Comparison of ENCODE assay signal across 7 mouse cellular contexts in the genomic region with DNA sequence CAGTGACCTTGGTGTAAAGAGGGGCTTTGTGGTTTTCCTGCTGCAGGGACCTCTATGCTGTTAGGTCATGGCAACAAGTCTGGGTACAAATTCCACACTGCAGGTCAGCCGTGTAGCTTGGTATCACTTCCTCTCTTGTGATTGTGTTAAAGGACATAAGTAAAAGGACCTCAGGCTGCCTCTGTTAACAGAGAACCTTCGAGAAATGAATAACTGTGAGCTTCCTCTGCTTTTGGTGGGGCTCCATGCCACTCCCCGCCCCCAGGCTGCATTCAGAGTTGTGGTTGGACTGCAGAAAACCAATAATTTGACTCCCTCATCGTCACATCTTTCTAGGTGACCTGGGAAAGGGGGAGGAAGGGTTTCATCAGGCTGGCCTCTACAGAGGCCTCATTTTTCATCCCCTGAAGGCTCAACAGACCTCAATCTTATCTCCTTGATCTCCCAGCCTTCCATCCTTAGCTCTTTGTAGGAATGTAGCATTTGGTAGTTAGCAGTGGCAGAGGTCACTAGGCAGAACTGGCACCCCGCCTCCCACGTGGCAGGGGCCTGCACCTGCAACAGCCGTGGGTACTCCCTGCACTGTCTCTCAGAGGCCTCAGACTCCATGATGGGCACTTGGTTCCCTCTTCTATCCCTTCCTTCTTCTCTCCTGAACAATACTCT. TPM values are rescaled to one million over a fixed set of nuclear protein-coding genes. Genes with fewer than 3 reads are reported as not detected.
DNase-seq lines count a peak whose midpoint lies in the region; ATAC-seq and TF ChIP-seq lines count a peak whose summit lies in the region.

No protein-coding gene starts in this region.

- peak overlapping the region; percentile 87 for H3K27ac ChIP-seq in CH12.LX (ENCODE audit: insufficient read depth, low read depth)
- H3K27ac ChIP-seq in hindbrain, embryonic 13.5 days = no peak overlapping the region

- H3ac ChIP-seq in myocyte (ENCODE audit: control insufficient read depth, insufficient read length) = peak overlapping the region; percentile 5

- peaks cover 18 to 43% of the 10 kb centered on the region in 2 experiments for H3K4me1 ChIP-seq in CH12.LX (ENCODE audit: control insufficient read depth in 1 of 2, insufficient read depth in 2 of 2)
- H3K4me1 ChIP-seq in hindbrain, embryonic 13.5 days (replicated peaks) = peaks cover 20% of the 10 kb centered on the region

- peaks cover 9% of the 10 kb centered on the region; the same call in 1 of the 2 replicates for H3K79me2 ChIP-seq in CH12.LX (replicated peaks; ENCODE audit: control insufficient read depth, extremely low read depth, insufficient read depth, poor library complexity, severe bottlenecking)
- H3K79me2 ChIP-seq in myocyte (ENCODE audit: control insufficient read depth, insufficient read depth) = no peaks in the 10 kb centered on the region

- no peak for TF ChIP-seq RAD21 in CH12.LX (IDR thresholded peaks at IDR 0.05; ENCODE audit: low read depth, low read length)

- H3K9ac ChIP-seq in CH12.LX (ENCODE audit: insufficient read depth, low read depth) = peak overlapping the region; percentile 75
- no peak overlapping the region for H3K9ac ChIP-seq in hindbrain, embryonic 13.5 days

- DNase-seq in CH12.LX (ENCODE audit: extremely low read depth) (peak; percentile 91), NIH3T3 (ENCODE audit: low read depth) (peak; percentile 27), liver (peak; percentile 78)
- no peak for DNase-seq in retina, embryonic 14.5 days (ENCODE audit: low spot score)
- no peak for DNase-seq in ovary, postnatal 10 days (ENCODE audit: low spot score)

- in situ Hi-C loops in CH12.LX (cut with MboI; ENCODE audit: low pct_ligation_motif_present, low pct_unique_long_range_greater_than_20kb, low sequenced_read_pairs) = no loop called here

- H3K36me3 ChIP-seq in CH12.LX (replicated peaks in 1 of 2; ENCODE audit: control insufficient read depth in 1 of 2, insufficient read depth in 1 of 2, low read length in 1 of 2) = peaks cover 13 to 41% of the 10 kb centered on the region in 2 experiments
- no peaks in the 10 kb centered on the region for H3K36me3 ChIP-seq in hindbrain, embryonic 13.5 days
- peaks cover 8% of the 10 kb centered on the region for H3K36me3 ChIP-seq in myocyte (ENCODE audit: control insufficient read depth, insufficient read depth)

- ATAC-seq in hindbrain, embryonic 13.5 days (ENCODE audit: low FRiP score) = no peak

- no peak for TF ChIP-seq CTCF in CH12.LX (conservative IDR thresholded peaks at IDR 0.05 in 1 of 2, IDR thresholded peaks at IDR 0.05 in 1 of 2; ENCODE audit: low read depth in 2 of 2, low read length in 2 of 2)

- dilution Hi-C loops in CH12.LX (cut with MboI; ENCODE audit: extremely low pct_ligation_motif_present, extremely low pct_unique_long_range_greater_than_20kb, low sequenced_read_pairs) = no loop called here

- no peaks in the 10 kb centered on the region for H3K9me3 ChIP-seq in CH12.LX (replicated peaks; ENCODE audit: low read length)
- no peaks in the 10 kb centered on the region for H3K9me3 ChIP-seq in hindbrain, embryonic 13.5 days

- H3K27me3 ChIP-seq in CH12.LX (replicated peaks) (no peaks in the 10 kb centered on the region), myocyte (ENCODE audit: control insufficient read depth, insufficient read depth, insufficient read length) (no peaks in the 10 kb centered on the region)
- no peaks in the 10 kb centered on the region for H3K27me3 ChIP-seq in hindbrain, embryonic 13.5 days

- peak overlapping the region; percentile 66 to 91 (median 80) for H3K4me3 ChIP-seq in CH12.LX (replicated peaks in 1 of 3; ENCODE audit: low read depth in 2 of 3, low read length in 2 of 3, poor library complexity in 1 of 3)
- no peak overlapping the region for H3K4me3 ChIP-seq in hindbrain, embryonic 13.5 days
- peak overlapping the region; percentile 57 for H3K4me3 ChIP-seq in myocyte

- TF ChIP-seq EP300 in CH12.LX (IDR thresholded peaks at IDR 0.05; ENCODE audit: low read length) = peak; percentile 49

- WGBS in hindbrain, embryonic 13.5 days = 78% methylated on average over 7 of the region's 7 CpGs

- H3K4me2 ChIP-seq in CH12.LX (ENCODE audit: insufficient read depth, low read depth, poor library complexity, severe bottlenecking) (peak overlapping the region; percentile 98), myocyte (ENCODE audit: low read depth) (peak overlapping the region; percentile 99)
- H3K4me2 ChIP-seq in hindbrain, embryonic 13.5 days = peak overlapping the region; percentile 75

- TF ChIP-seq POLR2A in CH12.LX (IDR thresholded peaks at IDR 0.05; ENCODE audit: low read depth, low read length) (peak; percentile 83), myocyte (IDR thresholded peaks at IDR 0.05; ENCODE audit: insufficient read length, low read depth) (no peak)

TF ChIP-seq in CH12.LX, 34 proteins besides CTCF, POLR2A, EP300 and RAD21 (continues in another document):
- TF ChIP-seq NELFE (IDR thresholded peaks at IDR 0.05; ENCODE audit: low read depth, low read length) = peak; percentile 71
- no peak for TF ChIP-seq ZMIZ1 (IDR thresholded peaks at IDR 0.05; ENCODE audit: low read depth, low read length)
- TF ChIP-seq TCF12 (IDR thresholded peaks at IDR 0.05; ENCODE audit: low read depth, low read length) = peak; percentile 38; the same call in 1 of the 2 replicates
- TF ChIP-seq JUN (IDR thresholded peaks at IDR 0.05; ENCODE audit: insufficient read depth, low read depth, low read length) = no peak
- TF ChIP-seq KAT2A (IDR thresholded peaks at IDR 0.05; ENCODE audit: insufficient replicate concordance, low read length) = no peak
- no peak for TF ChIP-seq E2F4 (IDR thresholded peaks at IDR 0.05; ENCODE audit: insufficient replicate concordance, low read depth, low read length)
- TF ChIP-seq IRF4 (IDR thresholded peaks at IDR 0.05; ENCODE audit: low read depth, low read length) = peak; percentile 68
- no peak for TF ChIP-seq MAZ (IDR thresholded peaks at IDR 0.05; ENCODE audit: low read depth, low read length)
- no peak for TF ChIP-seq MEF2A (IDR thresholded peaks at IDR 0.05; ENCODE audit: borderline replicate concordance, low read depth, low read length)
- 0 out of 2 replicates have a peak, but pooled peaks have one; percentile 25 for TF ChIP-seq BHLHE40 (IDR thresholded peaks at IDR 0.05; ENCODE audit: low read depth, low read length)
- TF ChIP-seq TBP (conservative IDR thresholded peaks at IDR 0.05; ENCODE audit: low read depth, low read length) = peak; percentile 96
- TF ChIP-seq JUND (conservative IDR thresholded peaks at IDR 0.05; ENCODE audit: low read depth, low read length) = no peak
- TF ChIP-seq UBTF (IDR thresholded peaks at IDR 0.05; ENCODE audit: low read depth, low read length) = no peak

TF ChIP-seq in myocyte, 11 proteins besides CTCF, POLR2A, EP300 and RAD21:
- TF ChIP-seq USF1 (IDR thresholded peaks at IDR 0.05; ENCODE audit: low read depth) = no peak
- TF ChIP-seq CEBPB (IDR thresholded peaks at IDR 0.05; ENCODE audit: insufficient read depth, poor library complexity, severe bottlenecking) = no peak
- no peak for TF ChIP-seq TCF3 (IDR thresholded peaks at IDR 0.05; ENCODE audit: insufficient read length, low read depth)
- TF ChIP-seq POLR2AphosphoS2 (IDR thresholded peaks at IDR 0.05; ENCODE audit: insufficient read length, low read depth) = no peak
- no peak for TF ChIP-seq TCF12 (IDR thresholded peaks at IDR 0.05; ENCODE audit: insufficient read depth, poor library complexity, severe bottlenecking)
- no peak for TF ChIP-seq E2F4 (IDR thresholded peaks at IDR 0.05; ENCODE audit: insufficient read depth)
- no peak for TF ChIP-seq SRF (IDR thresholded peaks at IDR 0.05; ENCODE audit: control insufficient read depth, insufficient read length, low read depth)
- TF ChIP-seq REST (IDR thresholded peaks at IDR 0.05; ENCODE audit: insufficient read depth, insufficient read length) = no peak

RNA-seq across cellular contexts. Expression of gene Mavs, which starts 1.2 kb away (rescaled TPM):
- total RNA-seq in CH12.LX (2012; rRNA removed) (25.6 and 25.9 TPM in 2 replicates), CH12.LX (2014; rRNA removed) (18.5 and 18.6 TPM in 2 replicates)
- polyA plus RNA-seq in CH12.LX (2012; ENCODE audit: insufficient read length, low read depth) (26.8 and 34.5 TPM in 2 replicates), myocyte (2012; fragmentation: generic; extraction: Trizol) (16.6 TPM)
- polyA plus RNA-seq in hindbrain, embryonic 13.5 days (2015; fragmentation: Nextera tagmentation; extraction: Ambion mirVana) = 6.7 and 6.9 TPM in 2 replicates

RNA-seq across cellular contexts. Expression of gene Pank2, which starts 27.2 kb away (rescaled TPM):
- total RNA-seq in CH12.LX (2012; rRNA removed) = 16.6 and 19.0 TPM in 2 replicates
- 25.6 and 28.6 TPM in 2 replicates for total RNA-seq in CH12.LX (2014; rRNA removed)
- polyA plus RNA-seq in CH12.LX (2012; ENCODE audit: insufficient read length, low read depth) = 34.7 and 43.2 TPM in 2 replicates
- 28.4 and 30.9 TPM in 2 replicates for polyA plus RNA-seq in hindbrain, embryonic 13.5 days (2015; fragmentation: Nextera tagmentation; extraction: Ambion mirVana)
- polyA plus RNA-seq in myocyte (2012; fragmentation: generic; extraction: Trizol) = 26.2 TPM

RNA-seq across cellular contexts. Expression of gene Ap5s1, which starts 28.2 kb away (rescaled TPM):
- total RNA-seq in CH12.LX (2012; rRNA removed) (9.1 and 10.4 TPM in 2 replicates), CH12.LX (2014; rRNA removed) (19.8 and 22.5 TPM in 2 replicates)
- polyA plus RNA-seq in CH12.LX (2012; ENCODE audit: insufficient read length, low read depth) (8.1 and 9.9 TPM in 2 replicates), myocyte (2012; fragmentation: generic; extraction: Trizol) (33.6 TPM)
- 31.0 and 35.8 TPM in 2 replicates for polyA plus RNA-seq in hindbrain, embryonic 13.5 days (2015; fragmentation: Nextera tagmentation; extraction: Ambion mirVana)

RNA-seq across cellular contexts. Expression of gene Spef1, which starts 48.0 kb away (rescaled TPM):
- total RNA-seq in CH12.LX (2012; rRNA removed) (0.97 and 1.0 TPM in 2 replicates), CH12.LX (2014; rRNA removed) (0.34 and 0.45 TPM in 2 replicates)
- polyA plus RNA-seq in CH12.LX (2012; ENCODE audit: insufficient read length, low read depth) (1.2 TPM in 2 replicates), myocyte (2012; fragmentation: generic; extraction: Trizol) (9.4 TPM)
- polyA plus RNA-seq in hindbrain, embryonic 13.5 days (2015; fragmentation: Nextera tagmentation; extraction: Ambion mirVana) = 8.7 and 9.9 TPM in 2 replicates

RNA-seq across cellular contexts. Expression of gene Cdc25b, which starts 48.4 kb away (rescaled TPM):
- total RNA-seq in CH12.LX (2012; rRNA removed) (11.6 and 14.4 TPM in 2 replicates), CH12.LX (2014; rRNA removed) (23.3 and 24.0 TPM in 2 replicates)
- polyA plus RNA-seq in CH12.LX (2012; ENCODE audit: insufficient read length, low read depth) (21.3 and 22.8 TPM in 2 replicates), myocyte (2012; fragmentation: generic; extraction: Trizol) (58.4 TPM)
- 34.1 and 41.8 TPM in 2 replicates for polyA plus RNA-seq in hindbrain, embryonic 13.5 days (2015; fragmentation: Nextera tagmentation; extraction: Ambion mirVana)

Comparison
In these comparisons a context has a peak if more than half of its experiments do, and no peak if none do; other contexts are left out.
1. DNase-seq: peak in CH12.LX (single experiment), NIH3T3 (single experiment) and liver (single experiment); none in retina, embryonic 14.5 days (single experiment) and ovary, postnatal 10 days (single experiment).
2. Peak in every context shown above with its lines, with median percentiles within 50 percentile points of each other: H3K4me2 ChIP-seq.